Mouse (Mus musculus): Measurements from ENCODE around the gene Olfr539. TPM values are rescaled to one million over a fixed set of nuclear protein-coding genes. Genes with fewer than 3 reads are reported as not detected.

Olfr539 gene
- under 1 TPM; 0.10 to 0.14 TPM for polyA plus RNA-seq (2017; shearing (Covaris generic))

GRCm38 (mm10) chr7:140659630-140660029 lies at the start of gene Olfr539:
TSS of gene Olfr539 (plus strand) at chr7:140659930.

GRCm38 (mm10) chr7:140628670-140629069 lies 31.1 kb upstream of the Olfr539 start, which contains the start of gene Olfr61:
TSS of gene Olfr61 (plus strand) at chr7:140628970.

GRCm38 (mm10) chr7:140646152-140646551 lies 13.6 kb upstream of the Olfr539 start, which contains the start of gene Olfr53:
TSS of gene Olfr53 (plus strand) at chr7:140646452.

GRCm38 (mm10) chr7:140681651-140682050 lies 21.9 kb downstream of the Olfr539 start, which contains the start of gene Olfr45:
TSS of gene Olfr45 (plus strand) at chr7:140681951.

GRCm38 (mm10) chr7:140696967-140697366 lies 37.2 kb downstream of the Olfr539 start, which contains the start of gene Olfr541:
TSS of gene Olfr541 (plus strand) at chr7:140697267.

Other genes starting within 250 kb of the Olfr539 start
- gene Olfr532, start 238.3 kb upstream of the Olfr539 start, polyA plus RNA-seq (2017; shearing (Covaris generic)), result not detected
- under 1 TPM in 1 of 2 experiments, not detected in 1; 0.23 TPM for gene Olfr533, start 196.6 kb upstream of the Olfr539 start, polyA plus RNA-seq (2017; shearing (Covaris generic))
- not detected for gene Olfr535, start 175.7 kb upstream of the Olfr539 start, polyA plus RNA-seq (2017; shearing (Covaris generic))
- gene Olfr536, start 152.5 kb upstream of the Olfr539 start, polyA plus RNA-seq (2017; shearing (Covaris generic)), result not detected
- not detected for gene Olfr538, start 92.0 kb upstream of the Olfr539 start, polyA plus RNA-seq (2017; shearing (Covaris generic))
- gene Olfr46, start 58.7 kb upstream of the Olfr539 start, polyA plus RNA-seq (2017; shearing (Covaris generic)), result under 1 TPM in 1 of 2 experiments, not detected in 1; 0.02 TPM
- not detected for gene Olfr61, start 31.0 kb upstream of the Olfr539 start, polyA plus RNA-seq (2017; shearing (Covaris generic))
- not detected for gene Olfr53, start 13.5 kb upstream of the Olfr539 start, polyA plus RNA-seq (2017; shearing (Covaris generic))
- under 1 TPM; 0.04 to 0.07 TPM for gene Olfr45, start 22.0 kb downstream of the Olfr539 start, polyA plus RNA-seq (2017; shearing (Covaris generic))
- under 1 TPM in 1 of 2 experiments, not detected in 1; 0.34 TPM for gene Olfr541, start 37.3 kb downstream of the Olfr539 start, polyA plus RNA-seq (2017; shearing (Covaris generic))
- gene Cyp2e1, start 103.8 kb downstream of the Olfr539 start, polyA plus RNA-seq (2017; shearing (Covaris generic)), result under 1 TPM in 1 of 2 experiments, not detected in 1; 0.26 TPM
- gene Syce1, start 127.9 kb downstream of the Olfr539 start, polyA plus RNA-seq (2017; shearing (Covaris generic)), result 1 to 10 TPM in 1 of 2 experiments, under 1 TPM in 1; 0.32 to 1.6 TPM
- under 1 TPM; 0.11 to 0.17 TPM for gene Zfp941, start 162.2 kb downstream of the Olfr539 start, polyA plus RNA-seq (2017; shearing (Covaris generic))
- not detected for gene Urah, start 175.1 kb downstream of the Olfr539 start, polyA plus RNA-seq (2017; shearing (Covaris generic))
- gene Scgb1c1, start 185.6 kb downstream of the Olfr539 start, polyA plus RNA-seq (2017; shearing (Covaris generic)), result not detected
- gene Odf3, start 187.9 kb downstream of the Olfr539 start, polyA plus RNA-seq (2017; shearing (Covaris generic)), result not detected
- gene Gm45785, start 196.4 kb downstream of the Olfr539 start, polyA plus RNA-seq (2017; shearing (Covaris generic)), result under 1 TPM in 1 of 2 experiments, not detected in 1; 0.43 TPM
- 100 to 1,000 TPM; 101 to 128 TPM for gene Ric8a, start 197.0 kb downstream of the Olfr539 start, polyA plus RNA-seq (2017; shearing (Covaris generic))
- gene Bet1l, start 197.6 kb downstream of the Olfr539 start, polyA plus RNA-seq (2017; shearing (Covaris generic)), result 10 to 100 TPM; 46.6 to 46.7 TPM
- gene Psmd13, start 222.0 kb downstream of the Olfr539 start, polyA plus RNA-seq (2017; shearing (Covaris generic)), result 100 to 1,000 TPM; 232 to 235 TPM
- 10 to 100 TPM in 1 of 2 experiments, 1 to 10 TPM in 1; 4.9 to 10.0 TPM for gene Sirt3, start 222.4 kb downstream of the Olfr539 start, polyA plus RNA-seq (2017; shearing (Covaris generic))
- gene Cox8b, start 240.5 kb downstream of the Olfr539 start, polyA plus RNA-seq (2017; shearing (Covaris generic)), result not detected